Mouse (Mus musculus): Measurements from ENCODE around the gene Knop1. TPM values are rescaled to one million over a fixed set of nuclear protein-coding genes. Genes with fewer than 3 reads are reported as not detected.

Knop1 gene
- total RNA-seq, 1 experiment from 2014 or later = 50.3 TPM

DNA sequence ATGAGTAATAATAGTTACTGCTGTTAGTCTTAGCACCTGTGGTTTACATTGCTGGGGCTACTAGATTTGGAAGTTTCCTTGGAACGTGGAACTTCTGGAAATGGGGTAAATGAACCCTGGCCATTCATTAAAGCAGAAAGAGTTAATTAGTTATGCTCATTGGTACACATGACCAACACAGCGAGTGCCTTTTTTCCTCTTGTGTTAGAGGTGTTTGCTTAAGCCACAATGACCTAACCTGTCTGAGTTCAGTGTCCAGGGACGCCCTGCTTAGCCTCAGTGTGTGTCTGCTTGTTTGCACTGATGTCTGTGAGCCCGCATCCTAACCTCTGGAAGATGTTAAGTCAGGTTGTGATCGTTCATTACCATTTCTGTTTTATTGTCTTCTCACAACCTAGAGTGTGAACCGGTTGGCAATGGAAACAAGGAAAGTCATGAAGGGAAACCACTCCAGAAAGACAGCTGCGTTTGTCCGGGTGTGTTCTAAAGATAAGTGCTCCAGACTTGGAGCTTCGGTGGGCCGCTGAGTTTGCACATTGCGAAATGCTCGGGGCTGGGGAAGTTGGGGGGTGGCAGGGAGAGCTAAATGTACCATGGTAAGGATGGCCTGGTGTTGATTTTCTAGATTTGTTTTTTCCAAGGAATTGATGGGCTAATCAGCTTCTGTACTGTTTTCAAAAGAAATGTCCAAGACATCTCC lies 44.5 kb downstream of the Knop1 start:
- ATAC-seq (replicated peaks in 1 of 2; ENCODE audit: insufficient read depth in 1 of 2, low FRiP score in 2 of 2, low TSS enrichment in 1 of 2, low read depth in 1 of 2, poor library complexity in 2 of 2, severe bottlenecking in 2 of 2) = no peak

- ATAC-seq (replicated peaks in 1 of 2; ENCODE audit: insufficient read depth in 1 of 2, low FRiP score in 2 of 2, low TSS enrichment in 1 of 2, low read depth in 1 of 2, poor library complexity in 2 of 2, severe bottlenecking in 2 of 2) = no peak
Observed at GRCm38 (mm10) chr7:118807899-118808298, 48.2 kb downstream of the Knop1 start.

DNA sequence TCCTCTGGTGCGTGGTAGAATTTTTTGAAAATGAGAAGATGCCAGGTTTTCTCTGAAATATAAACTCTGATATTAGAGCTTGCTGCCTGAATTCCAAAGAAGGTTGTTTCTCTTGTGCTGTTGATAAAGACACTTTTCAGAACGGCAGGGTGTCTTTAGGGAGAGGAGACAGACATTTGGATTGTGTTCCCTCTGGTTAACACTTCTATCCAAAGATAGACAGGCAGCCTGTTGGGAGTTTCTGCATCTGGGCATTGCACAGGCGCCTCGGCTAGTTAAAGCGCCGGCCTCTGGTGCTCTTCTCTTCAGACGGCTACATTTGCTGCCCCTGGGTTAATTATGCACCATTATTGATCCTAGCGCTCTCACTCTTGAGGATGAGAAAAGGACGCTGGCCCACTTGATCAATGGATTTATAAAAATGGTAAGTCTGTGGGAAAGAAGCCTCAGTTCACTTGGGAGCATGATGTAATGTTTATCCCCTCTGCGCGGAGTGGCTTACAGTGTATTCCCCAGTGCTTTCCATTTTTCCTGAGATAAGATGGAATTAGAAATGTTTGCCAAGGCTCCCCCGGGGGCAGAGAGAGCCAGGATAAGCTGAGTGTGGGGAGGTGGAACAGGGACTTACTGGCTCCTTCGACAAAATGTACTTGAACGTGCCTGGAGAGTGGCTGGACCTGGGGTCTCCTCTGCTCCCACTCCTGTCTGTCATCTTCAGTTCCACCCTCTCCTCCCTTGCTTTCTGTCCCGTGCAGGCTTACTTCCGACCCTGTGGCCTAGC lies 49.2 kb downstream of the Knop1 start:
- no peak for ATAC-seq (replicated peaks in 1 of 2; ENCODE audit: insufficient read depth in 1 of 2, low FRiP score in 2 of 2, low TSS enrichment in 1 of 2, low read depth in 1 of 2, poor library complexity in 2 of 2, severe bottlenecking in 2 of 2)

GRCm38 (mm10) chr7:118803425-118803824 lies 52.6 kb downstream of the Knop1 start:
- no peak for ATAC-seq (replicated peaks in 1 of 2; ENCODE audit: insufficient read depth in 1 of 2, low FRiP score in 2 of 2, low TSS enrichment in 1 of 2, low read depth in 1 of 2, poor library complexity in 2 of 2, severe bottlenecking in 2 of 2)

- no peak for ATAC-seq (replicated peaks in 1 of 2; ENCODE audit: insufficient read depth in 1 of 2, low FRiP score in 2 of 2, low TSS enrichment in 1 of 2, low read depth in 1 of 2, poor library complexity in 2 of 2, severe bottlenecking in 2 of 2)
Observed at GRCm38 (mm10) chr7:118801791-118802190, 54.3 kb downstream of the Knop1 start.

DNA sequence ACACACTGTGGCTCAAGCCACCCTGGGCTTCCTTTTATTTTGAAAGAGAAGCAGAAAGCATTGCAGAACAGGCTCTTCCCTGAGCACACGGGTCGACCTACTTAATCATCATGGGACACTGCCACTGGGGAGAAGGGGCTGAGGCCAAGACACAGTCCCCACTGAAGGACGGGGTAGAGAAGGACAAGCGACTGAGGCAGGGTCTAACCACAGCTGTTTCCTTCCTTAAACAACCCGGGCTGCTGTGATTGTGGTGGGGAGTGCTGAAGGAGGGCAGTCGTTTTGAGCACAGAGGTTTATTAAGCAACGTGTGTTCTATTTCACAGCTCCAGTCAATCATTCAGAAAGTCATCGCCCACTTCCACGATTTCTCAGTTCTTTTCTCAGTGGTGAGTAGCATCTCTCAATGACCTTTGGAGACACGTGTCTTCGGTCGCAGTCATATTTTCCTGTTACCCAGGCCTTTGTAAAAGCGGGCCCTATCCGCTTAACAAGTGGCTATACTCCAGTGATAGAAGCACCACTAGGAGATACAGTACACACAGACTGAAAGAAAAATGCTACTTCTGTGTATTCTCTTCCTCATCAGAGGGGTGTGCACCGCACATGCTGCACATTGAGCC lies 55.8 kb downstream of the Knop1 start:
- peak; percentile 81 to 83 for ATAC-seq (replicated peaks in 1 of 2; ENCODE audit: insufficient read depth in 1 of 2, low FRiP score in 2 of 2, low TSS enrichment in 1 of 2, low read depth in 1 of 2, poor library complexity in 2 of 2, severe bottlenecking in 2 of 2)

GRCm38 (mm10) chr7:118798105-118798570 lies 57.9 kb downstream of the Knop1 start:
- peak; percentile 79 to 81 for ATAC-seq (replicated peaks in 1 of 2; ENCODE audit: insufficient read depth in 1 of 2, low FRiP score in 2 of 2, low TSS enrichment in 1 of 2, low read depth in 1 of 2, poor library complexity in 2 of 2, severe bottlenecking in 2 of 2)

GRCm38 (mm10) chr7:118797600-118797999 lies 58.5 kb downstream of the Knop1 start:
- no peak for ATAC-seq (replicated peaks in 1 of 2; ENCODE audit: insufficient read depth in 1 of 2, low FRiP score in 2 of 2, low TSS enrichment in 1 of 2, low read depth in 1 of 2, poor library complexity in 2 of 2, severe bottlenecking in 2 of 2)

- ATAC-seq (replicated peaks in 1 of 2; ENCODE audit: insufficient read depth in 1 of 2, low FRiP score in 2 of 2, low TSS enrichment in 1 of 2, low read depth in 1 of 2, poor library complexity in 2 of 2, severe bottlenecking in 2 of 2) = no peak
Observed at GRCm38 (mm10) chr7:118796838-118797237, 59.2 kb downstream of the Knop1 start.

DNA sequence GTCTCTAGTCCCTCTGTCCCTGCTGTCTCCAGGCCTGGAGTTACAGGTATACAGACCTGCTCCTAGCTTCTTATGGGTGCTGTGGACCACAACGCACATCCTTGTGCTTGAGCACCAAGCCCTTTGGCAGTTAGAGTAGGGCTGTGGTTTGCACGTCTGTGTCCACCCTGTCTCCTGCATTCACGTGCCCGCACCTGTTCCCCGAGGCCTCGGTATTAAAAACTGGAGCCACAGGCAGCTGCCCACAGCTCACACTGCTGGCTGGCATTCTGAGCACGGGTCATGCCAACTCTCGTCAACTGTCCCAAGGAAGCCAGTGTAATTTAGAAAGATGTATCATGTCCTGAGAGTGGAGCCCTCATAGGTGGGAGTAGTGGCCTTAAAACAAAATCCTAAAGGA lies 60.3 kb downstream of the Knop1 start:
- ATAC-seq (replicated peaks in 1 of 2; ENCODE audit: insufficient read depth in 1 of 2, low FRiP score in 2 of 2, low TSS enrichment in 1 of 2, low read depth in 1 of 2, poor library complexity in 2 of 2, severe bottlenecking in 2 of 2) = no peak

DNA sequence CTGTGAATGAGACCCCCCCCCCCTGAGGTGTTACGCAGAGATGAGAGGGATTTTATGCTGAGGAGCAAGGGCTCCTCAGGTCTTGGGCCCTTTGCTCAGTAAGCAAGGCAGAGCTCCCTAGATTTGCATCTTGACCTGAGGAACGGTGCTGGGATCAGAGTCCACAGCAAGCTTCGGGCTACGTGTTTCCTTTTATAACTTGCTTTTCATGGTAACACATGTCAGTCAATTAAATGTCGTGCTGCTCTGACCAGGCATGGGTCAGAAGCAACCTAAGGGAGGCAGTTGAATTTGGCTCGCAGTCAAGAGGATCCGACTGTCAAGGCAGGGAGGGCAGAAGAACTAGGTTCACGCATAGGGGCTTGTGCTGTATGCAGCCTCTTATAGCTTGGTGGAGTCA lies 62.2 kb downstream of the Knop1 start:
- ATAC-seq (replicated peaks in 1 of 2; ENCODE audit: insufficient read depth in 1 of 2, low FRiP score in 2 of 2, low TSS enrichment in 1 of 2, low read depth in 1 of 2, poor library complexity in 2 of 2, severe bottlenecking in 2 of 2) = no peak

Other genes with a start within 250 kb of the Knop1 start
- gene Gde1, start 150.5 kb downstream of the Knop1 start, total RNA-seq (2017) = 30.0 and 36.3 TPM in 2 replicates
- 22.5 and 30.7 TPM in 2 replicates for gene Ccp110, start 143.7 kb downstream of the Knop1 start, total RNA-seq (2017)
- gene Vps35l, start 116.0 kb downstream of the Knop1 start, total RNA-seq (2017) = 40.2 and 49.3 TPM in 2 replicates
- 0.99 and 2.0 TPM in 2 replicates for gene Iqck, start 502 bp downstream of the Knop1 start, total RNA-seq (2017)
- 23.8 and 28.0 TPM in 2 replicates for gene Gprc5b, start 139.0 kb upstream of the Knop1 start, total RNA-seq (2017)

All from hematopoietic stem cell, adult 5-6 weeks (primary cell).